Mouse (Mus musculus) lung, postnatal 14 days (tissue): ENCODE results near the gene Adam12.
A peak's percentile ranks its signal among the peaks of the same experiment; 100 is the strongest.

ENCODE experiments used
- DNase-seq: peaks from one replicate; pipeline ENCODE4 v3.0.0; 2021

The Adam12 gene

DNA sequence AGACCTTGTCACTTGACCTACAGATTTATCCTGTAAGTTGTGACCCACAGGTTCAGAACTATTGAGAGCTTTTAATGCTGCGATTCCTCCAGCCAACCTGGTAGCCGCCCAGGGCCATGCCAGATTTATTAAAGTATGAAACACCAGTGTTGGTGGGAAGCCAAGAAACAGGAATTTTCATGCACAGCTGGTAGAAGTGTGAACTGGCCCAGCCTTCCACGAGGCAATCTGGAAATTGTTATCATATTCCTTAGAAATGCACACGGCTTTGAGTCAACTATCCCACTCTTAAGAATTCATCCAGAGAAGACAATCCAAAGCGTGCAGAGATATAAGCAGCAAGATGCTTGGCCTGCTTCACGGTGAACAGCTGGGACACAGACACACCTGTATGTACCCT, 82.6 kb downstream of the Adam12 start:
- DNase-seq = no peak

DNA sequence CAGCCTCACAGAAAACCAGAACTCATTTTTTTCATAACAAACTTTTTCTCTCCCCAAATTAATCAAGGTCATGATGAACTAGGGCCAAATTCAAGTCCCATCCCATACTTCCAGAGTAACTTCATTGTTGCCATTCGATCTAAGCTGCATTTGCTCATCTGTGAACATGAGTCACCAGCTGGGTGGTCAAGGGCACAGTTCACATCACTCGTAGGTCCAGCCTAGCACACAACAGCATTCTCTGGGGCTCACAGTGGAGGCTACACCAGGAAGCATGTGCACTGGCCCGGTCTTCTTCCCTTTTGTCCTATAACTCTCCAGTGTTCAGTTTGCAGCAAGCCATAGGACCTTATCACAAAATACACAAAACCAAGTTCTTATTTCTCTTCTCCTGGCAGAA, 84.4 kb downstream of the Adam12 start:
- DNase-seq = no peak

DNA sequence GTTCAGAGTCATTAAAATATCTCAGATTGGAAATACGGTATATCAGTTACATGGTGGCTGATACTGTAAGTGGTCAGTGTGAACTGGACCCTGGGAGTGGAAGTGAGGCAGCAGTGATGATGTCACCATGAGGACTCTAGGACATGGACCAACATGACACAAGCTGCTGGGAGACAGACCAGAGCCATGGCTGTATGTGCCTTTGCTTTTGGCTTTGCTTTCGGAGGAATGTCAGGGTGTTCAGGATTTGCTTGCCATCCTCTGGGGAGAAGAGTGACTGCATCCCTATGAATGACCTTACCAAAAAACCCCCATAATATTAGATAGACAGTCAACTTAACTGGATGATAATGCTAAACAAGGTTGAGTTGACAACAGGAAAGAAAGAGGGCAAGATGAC, 85.1 kb downstream of the Adam12 start:
- DNase-seq = no peak

DNA sequence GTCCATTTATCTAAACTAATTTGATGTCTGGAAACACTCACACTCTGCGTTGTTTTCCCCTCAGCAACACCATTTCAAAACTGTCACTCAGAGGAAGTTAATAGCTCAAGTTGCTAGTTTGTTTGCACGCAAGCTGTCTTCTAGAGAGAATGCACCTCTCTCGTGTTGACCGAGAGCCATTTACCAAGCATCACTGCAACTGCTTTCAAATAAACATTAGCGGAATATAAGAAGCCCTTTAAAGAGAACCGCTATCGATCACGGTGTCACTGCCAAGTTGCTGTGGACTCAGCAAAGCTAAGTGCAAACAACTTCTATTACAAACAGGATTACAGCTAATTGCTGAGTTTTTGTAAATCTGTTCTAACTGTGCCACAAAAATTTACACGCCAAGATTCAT, 87.8 kb downstream of the Adam12 start:
- DNase-seq = no peak

DNA sequence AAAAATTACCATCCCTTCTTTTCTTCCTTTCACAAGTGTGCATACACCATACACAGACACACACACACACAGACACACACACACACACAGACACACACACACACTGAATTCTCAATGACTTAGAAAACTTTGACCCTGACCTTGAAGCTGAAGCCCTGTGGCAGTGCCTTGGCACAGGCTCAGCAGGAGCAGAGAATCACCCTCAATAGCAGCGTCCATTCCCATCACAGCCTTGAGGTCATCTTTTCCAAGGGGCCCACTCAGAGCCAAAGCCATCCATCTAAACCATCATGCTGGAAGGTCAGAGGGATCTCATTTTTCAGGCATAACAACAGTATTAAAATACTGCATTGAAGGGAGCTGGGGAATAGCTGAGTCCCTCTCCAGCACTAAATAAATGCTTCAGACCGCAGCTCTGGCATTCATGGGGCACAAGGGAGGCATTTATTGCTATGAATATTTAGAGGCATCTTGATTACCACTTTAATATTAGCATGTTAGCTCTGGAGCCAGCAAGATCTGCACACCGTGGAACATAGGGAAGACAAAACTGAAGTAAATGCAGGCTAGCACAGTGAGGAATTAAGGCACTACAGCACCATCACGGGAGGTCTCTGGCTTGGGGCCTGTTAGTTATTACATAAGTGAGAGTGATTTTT, 92.5 kb downstream of the Adam12 start:
- DNase-seq = no peak

DNA sequence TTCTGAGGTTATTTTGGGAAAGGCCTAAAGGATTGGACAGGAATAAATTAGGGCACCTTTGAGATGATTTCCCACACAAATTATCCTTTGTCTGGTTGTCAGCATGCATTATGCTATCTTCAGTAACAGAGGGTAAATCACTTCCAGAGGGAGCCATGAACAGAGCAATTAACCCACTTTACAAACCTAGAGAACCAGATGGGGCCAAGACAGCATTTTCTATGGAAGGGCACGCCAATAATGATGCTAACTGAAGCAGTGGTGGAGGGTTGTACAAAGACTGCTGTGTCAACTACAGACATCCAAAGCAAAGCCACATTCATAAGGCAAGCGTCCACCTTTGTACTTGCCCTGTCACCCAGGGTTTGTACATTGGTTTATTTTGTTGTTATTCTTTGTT, 99.6 kb downstream of the Adam12 start:
- DNase-seq = no peak

DNA sequence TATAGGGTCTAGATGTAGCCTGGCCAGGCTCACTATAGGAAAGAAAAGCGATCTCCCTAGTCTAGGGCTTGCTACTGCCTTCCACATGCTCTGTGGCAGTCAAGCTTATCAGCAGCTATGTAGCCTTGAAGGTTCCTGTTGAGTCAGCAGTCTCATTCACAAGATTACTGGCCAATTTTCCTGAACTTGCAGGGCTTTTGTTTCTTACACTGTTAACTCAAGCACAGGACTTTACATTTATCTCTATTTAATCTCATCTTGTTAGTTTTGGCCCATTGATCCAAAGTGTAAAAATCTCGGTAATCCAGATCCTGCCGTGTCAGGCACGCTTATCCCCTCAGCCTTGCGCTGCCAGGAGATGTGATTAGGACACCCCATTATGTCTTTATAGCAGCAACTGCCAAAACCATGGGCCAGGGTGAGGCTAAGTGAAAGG, 103.8 kb downstream of the Adam12 start:
- DNase-seq = no peak

DNA sequence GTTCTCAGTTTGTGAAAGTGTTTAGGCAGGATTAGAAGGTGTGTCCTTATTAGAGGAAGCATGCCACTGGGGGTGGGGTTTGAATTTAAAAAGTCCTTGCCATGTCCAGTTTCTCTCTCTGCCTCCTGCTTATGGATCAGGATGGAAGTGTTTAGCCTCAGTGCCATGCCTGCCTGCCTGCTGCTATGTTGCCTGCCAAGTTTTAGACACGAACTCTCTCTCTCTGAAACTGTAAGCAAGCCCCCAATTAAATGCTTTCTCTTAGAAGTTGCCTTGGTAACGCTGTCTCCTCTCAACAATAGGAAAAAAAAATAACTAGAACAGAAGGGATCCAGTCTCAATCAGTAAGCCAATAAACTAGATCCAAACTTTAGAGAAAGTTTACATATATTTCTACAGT, 110.5 kb downstream of the Adam12 start:
- DNase-seq = no peak

DNA sequence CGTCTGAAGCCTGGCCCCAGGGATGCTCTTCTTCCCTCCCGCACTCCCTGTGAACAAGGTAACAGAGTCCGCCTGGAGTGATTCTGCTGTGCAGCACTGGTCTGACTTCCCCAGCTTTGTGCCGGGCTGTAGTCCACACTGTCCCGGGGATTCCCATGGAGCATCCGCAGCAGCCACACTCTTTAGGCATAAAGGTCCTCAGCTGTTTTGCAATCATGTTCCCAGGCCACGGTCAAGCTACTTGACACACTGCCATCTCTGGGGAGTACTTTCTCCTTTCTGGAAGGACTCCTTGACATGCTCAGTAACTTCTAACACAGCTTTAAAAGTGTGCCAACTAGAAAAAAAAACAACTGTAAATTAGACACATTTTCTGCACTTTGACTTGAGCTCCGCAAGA, 116.5 kb downstream of the Adam12 start:
- DNase-seq = peak; percentile 58

DNA sequence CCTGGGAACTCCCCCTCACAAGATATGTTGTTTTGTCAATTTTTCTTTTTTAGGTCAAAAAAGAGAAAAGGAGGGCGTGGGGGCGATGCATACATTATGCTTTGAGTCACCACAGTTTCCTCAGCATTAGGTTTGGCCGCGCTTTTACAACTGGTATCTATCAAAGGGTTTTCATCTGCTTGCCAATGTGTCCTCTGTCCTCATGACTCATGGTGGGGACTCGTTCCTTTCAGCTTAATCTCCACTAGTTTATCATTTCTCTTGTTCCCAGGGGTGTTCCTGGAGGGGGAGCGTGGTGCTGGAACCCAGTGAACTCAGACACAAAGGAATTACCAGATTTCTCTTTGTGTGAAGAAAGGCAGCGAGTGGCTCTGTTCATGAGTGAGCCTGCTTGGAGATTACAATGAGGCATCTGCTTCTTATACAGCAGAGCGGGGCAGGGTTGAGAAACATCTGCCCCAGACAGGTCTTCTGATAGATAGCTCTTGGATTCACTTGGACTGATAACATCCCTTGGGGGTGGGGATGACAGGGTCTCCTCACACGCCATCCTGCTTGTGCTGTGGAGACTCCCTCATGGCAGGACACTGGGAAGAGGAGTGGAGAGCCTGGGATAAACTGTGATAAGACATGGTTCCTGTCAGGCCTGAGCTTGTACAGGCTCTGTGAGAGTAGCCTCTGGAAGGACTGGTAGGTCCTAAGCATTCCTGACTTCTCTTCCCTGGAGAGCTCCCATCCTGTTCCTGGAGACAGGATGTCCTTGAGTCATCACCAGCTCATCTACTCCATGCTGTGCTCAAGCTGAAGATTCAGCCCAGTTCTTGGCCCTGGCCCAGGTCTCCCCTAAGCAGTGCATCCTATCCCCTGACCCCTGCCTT, 117.4 kb downstream of the Adam12 start:
- DNase-seq = no peak

DNA sequence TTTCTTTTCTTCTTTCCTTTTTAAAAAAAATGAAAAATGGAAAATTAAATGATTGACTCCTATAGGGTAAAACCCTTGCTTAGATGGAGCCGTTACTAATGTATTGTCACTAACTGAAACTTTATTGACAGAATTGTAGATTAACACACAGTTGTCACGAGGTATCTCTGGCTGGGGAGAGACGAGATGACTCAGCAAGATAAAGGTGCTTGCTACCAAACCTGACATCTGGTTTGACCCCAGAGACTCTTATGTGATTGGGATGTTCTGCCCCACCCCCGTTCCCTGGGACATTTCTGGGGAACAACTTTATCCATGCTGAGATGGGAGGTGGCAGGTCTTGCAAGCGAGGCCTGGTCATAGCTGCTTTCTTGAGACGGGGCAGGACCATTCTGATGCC, 118.1 kb downstream of the Adam12 start:
- DNase-seq = no peak

DNA sequence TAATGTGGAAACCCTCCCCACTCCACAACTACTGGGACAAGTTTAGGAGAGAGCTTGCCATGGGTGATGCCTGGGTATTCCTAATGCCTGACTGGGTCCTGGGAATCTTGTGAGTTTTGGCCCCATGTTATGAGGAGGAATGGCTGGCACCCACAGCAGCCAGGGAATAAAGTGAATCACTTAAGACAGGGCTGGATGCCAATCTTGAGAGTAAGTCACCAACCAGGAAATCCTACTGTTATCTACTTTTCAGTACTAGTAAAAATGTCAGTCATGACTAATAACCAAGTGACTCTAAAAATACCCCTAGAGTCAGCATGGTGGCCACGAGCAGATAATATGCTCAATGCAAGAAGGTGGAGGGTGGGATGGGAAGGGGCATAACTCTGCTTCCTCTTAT, 121.8 kb downstream of the Adam12 start:
- DNase-seq = no peak

DNA sequence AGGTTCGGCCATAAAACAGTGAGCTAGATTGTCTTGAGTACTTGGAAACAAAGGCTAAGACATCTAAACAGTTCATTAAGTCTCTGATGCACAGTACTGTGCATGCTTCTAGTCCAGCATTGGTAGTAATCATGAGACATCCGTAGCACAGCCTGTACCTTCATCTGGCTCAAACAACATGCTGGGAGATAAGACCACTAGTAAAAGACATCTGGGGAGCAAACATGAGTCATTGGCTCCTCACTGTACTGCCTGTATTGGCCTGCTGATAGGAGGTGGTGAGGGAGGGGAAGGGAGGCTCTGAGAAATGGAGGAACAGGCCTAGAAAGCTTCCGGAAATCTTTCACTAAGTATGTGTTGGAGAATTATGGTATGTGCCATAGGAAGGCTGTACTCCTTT, 124.1 kb downstream of the Adam12 start:
- DNase-seq = no peak

DNA sequence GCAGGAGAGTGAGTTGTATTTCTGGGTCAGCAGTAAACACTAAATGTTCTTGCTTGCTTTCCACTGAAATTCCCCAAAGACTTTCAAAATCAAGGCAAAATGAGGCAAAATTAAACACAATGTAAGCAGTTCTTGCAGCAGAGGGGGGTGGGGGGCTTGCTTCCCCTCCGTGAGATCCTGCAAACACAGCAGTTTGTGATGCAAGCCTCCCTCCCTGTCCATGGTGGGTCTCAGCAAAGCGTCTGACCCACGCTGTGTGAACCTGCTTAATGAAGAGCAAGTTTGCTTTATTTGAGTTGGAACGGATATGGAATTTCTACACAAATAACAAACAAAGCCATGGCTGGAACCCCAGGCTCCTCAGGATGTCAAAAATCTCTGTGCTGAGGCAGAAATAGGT, 132.9 kb downstream of the Adam12 start:
- no peak for DNase-seq

DNA sequence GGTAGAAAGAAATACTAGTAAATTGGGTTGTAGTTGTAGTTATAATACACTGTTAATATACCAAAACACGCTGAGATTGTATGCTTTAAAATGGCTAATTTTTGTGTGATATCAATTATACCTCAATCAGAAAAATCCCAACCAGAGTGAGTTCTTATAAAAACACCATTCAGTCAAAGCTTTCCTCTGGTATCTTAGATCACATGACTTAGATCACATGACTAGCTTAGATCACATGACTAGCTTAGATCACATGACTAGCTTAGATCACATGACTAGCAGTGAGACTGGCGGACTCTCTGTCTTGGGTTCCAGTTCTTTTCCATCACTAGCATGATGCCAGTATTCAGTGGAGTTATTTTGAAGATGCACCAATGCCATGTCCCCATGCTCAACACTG, 134.1 kb downstream of the Adam12 start:
- no peak for DNase-seq

DNA sequence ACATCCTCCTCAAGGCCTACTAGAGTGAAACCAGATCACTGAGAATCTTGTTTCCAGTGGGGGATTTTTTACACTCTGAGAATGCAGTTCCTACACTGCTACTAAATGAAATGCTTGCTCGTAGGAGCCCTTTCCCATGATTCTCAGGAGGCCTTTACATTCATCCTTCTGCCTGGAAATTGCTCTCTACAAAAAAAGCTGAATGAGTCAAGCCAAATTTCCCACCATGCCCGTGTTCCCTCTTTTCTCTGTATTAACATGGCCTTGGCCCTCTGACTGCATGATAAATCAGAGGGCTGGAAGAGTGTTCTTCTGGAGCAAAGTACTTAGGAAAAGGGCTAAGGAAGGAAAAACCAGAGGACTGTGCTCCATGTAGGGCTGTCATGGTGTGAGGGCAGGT, 138.1 kb downstream of the Adam12 start:
- no peak for DNase-seq

DNA sequence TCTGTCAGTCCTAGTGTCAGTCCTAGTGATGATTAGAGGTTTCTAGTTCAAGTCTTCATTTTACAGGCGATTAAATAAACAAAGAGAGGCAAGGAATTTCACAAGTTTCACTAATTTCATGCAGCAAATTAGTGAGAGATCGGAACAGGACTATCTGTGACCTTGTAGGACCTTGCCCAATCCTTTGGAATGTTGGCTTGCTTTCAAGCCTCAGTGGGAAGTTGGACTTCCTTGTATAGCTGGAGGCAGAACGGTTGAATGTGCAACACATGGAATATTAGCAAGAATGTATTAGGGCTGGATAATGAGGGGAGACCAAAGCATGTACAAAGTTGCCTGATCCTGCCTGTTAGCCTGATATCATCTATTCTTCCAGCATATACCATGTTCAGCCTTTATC, 141.2 kb downstream of the Adam12 start:
- peak; percentile 16 for DNase-seq

DNA sequence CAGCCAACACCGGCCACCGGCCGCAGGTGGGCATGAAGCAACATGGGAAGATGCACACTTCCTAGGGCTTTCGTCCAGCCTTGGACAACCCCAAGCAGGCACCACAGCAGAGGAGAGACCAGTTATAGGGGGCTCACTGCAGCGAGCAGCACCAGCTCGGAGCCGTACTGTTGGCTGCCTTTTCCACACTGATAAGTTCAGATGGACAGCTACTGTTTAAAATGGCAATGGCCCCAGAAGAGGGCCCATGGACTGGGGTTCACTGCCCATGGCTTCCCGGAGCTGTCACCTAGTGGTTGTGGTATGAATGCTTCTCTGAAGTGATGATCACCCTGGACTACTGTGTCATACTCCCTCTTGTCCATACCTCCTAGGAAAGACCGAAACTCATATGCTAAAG, 141.7 kb downstream of the Adam12 start:
- DNase-seq = no peak

DNA sequence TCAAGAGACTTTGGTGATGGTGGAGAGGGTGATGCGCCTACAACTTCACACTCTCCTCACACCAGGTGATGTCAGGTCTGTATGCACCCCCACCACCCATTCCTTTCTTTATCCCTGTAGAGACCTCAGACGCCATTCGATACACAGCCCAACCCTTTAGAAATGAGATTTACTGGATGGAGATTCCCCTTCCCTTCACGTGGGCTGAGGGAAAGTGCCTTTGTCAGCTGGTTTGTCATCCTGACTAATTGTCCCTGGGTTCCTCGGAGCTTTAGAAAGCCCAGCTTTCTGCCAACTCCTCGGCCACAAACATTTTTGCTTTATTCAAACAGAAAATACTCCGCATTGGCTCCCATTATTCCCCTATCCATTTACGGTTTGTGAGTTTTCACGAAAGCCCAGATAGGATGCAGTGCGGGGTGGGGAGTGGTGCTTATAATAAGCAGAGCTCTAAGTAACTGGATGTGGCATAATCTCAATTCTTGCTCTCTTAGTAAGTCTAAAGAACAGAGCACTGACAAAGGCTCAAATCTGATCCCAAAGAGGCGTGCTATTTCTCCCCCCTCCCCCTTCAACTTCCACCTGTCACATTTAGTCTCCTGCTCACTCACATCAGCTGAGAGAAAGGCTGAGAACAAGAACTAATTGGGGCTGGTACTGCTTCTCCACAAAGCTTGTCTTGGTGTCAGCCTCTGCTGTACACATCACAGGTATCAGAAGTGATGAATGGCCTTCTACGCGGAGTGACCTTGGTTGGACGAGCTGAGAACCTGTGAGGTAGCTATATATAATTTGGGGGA, 143.2 kb downstream of the Adam12 start:
- no peak for DNase-seq

DNA sequence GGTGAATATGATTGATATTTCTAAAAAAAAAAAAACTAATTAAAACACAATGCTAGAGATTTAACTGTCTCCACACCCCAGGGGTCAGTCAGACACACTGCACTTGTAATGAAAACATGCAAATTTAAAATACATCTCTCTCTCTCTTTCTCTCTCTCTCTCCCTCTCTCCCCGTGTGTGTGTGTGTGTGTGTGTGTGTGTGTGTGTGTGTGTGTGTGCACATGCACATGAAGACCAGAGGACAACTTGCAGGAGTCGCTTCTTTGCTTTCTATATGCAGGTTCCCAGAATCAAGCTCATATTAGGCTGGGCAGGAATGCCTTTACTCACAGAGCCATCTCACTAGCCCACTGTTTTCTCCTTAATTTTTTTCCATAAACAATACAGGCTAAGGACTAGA, 146.6 kb downstream of the Adam12 start:
- DNase-seq = no peak

DNA sequence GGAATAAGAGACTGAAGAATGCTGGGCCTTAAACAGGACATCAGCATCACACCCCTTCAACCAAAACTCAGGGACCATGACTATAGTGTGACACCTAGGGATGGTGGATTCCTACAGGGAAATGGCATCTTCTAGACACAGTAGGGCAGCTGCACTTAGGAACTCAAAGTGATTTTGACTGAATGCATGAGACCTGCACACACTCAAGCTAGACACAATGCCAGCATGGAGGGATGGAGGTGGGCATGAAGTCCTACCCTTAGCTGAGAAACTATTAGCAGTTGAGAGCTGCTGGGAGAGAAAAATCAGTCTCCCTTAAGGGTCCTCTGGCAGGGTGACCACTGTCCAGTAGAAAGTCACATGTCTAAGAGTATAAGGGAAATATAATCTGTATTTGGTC, 147.0 kb downstream of the Adam12 start:
- DNase-seq = no peak

DNA sequence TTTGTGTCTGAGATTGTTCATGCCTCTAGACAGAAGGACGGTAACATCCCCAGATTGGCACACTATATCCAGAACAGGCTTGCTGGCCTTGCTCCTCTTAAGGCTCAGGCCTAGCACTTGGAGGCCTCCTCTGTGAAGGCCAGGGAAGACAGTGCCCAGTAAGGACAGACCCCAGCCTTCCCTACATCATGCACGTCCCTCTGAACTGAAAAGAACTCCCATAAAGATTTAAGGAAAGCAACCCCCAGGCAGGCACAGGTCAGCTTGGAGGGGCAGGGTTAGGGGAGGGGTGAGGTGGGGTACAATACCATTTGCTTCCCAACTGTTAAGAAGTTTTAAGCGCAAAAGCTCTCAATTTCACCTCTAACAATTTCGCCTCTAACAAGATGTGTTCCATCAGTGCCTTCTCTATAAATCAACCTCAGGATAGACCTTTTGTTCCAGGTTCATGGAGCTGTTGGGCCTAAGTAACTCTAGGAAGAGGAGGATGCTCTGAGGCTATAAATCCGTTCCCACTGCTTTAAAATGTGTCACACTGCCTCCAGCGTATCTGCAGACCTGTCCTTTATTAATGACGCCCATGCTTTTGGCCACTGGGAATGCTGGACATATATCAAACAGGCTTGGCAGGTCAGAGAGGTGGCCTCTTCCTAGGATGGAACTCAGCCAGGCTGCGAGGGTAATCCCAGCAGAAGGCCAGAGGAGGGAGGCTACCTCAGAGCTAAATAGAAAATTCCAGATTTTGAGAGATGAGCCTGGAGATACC, 150.5 kb downstream of the Adam12 start:
- no peak for DNase-seq
